Comparison of ENCODE assay signal across 8 mouse cellular contexts in genomic region chr7:15982729-15983407, GRCm38 (mm10). TPM values are rescaled to one million over a fixed set of nuclear protein-coding genes. Genes with fewer than 3 reads are reported as not detected.
DNase-seq lines count a peak whose midpoint lies in the region; ATAC-seq lines count a peak whose summit lies in the region.

No protein-coding gene starts in this region.

- no peaks in the 10 kb centered on the region for H3K27me3 ChIP-seq in intestine, embryonic 16.5 days (replicated peaks; ENCODE audit: control insufficient read depth, insufficient read depth, low read length)
- H3K27me3 ChIP-seq in intestine, embryonic 15.5 days (replicated peaks): no peaks in the 10 kb centered on the region

- peaks cover 14% of the 10 kb centered on the region for H3K36me3 ChIP-seq in intestine, embryonic 16.5 days (ENCODE audit: control insufficient read depth, insufficient read depth, low read length)
- H3K36me3 ChIP-seq in intestine, embryonic 15.5 days: peaks cover 23% of the 10 kb centered on the region

- no peak overlapping the region for H3K9ac ChIP-seq in intestine, embryonic 16.5 days (ENCODE audit: low read depth, low read length)
- H3K9ac ChIP-seq in intestine, embryonic 15.5 days: no peak overlapping the region

- no peak overlapping the region for H3K4me2 ChIP-seq in intestine, embryonic 16.5 days (ENCODE audit: low read depth, low read length)
- no peak overlapping the region for H3K4me2 ChIP-seq in intestine, embryonic 15.5 days (replicated peaks)

- H3K4me1 ChIP-seq in intestine, embryonic 16.5 days (ENCODE audit: control insufficient read depth, insufficient read depth, low read length): 0 out of 2 replicates have a peak, but pooled peaks cover 2% of the 10 kb centered on the region
- no peaks in the 10 kb centered on the region for H3K4me1 ChIP-seq in intestine, embryonic 15.5 days (replicated peaks)

- DNase-seq in CD4-positive helper T cell, adult 2 months (ENCODE audit: low read depth, low spot score): peak; percentile 68
- DNase-seq in MEL-GATA-1-ER (ENCODE audit: extremely low read depth, low read depth): peak; percentile 39
- DNase-seq in heart, postnatal 4 days: peak; percentile 48
- peak; percentile 41 for DNase-seq in telencephalon, adult 2 months (ENCODE audit: low read depth, low spot score)
- no peak for DNase-seq in frontal cortex, postnatal 25 days (ENCODE audit: low spot score in 2 of 2)
- no peak for DNase-seq in ovary, postnatal 14 days (ENCODE audit: low spot score)

- H3K9me3 ChIP-seq in intestine, embryonic 16.5 days (ENCODE audit: control insufficient read depth, low read length): no peaks in the 10 kb centered on the region
- no peaks in the 10 kb centered on the region for H3K9me3 ChIP-seq in intestine, embryonic 15.5 days

- 37% methylated on average over 4 of the region's 4 CpGs for WGBS in intestine, embryonic 16.5 days
- 40% methylated on average over 4 of the region's 4 CpGs for WGBS in intestine, embryonic 15.5 days

- H3K27ac ChIP-seq in intestine, embryonic 16.5 days (ENCODE audit: low read length): no peak overlapping the region
- H3K27ac ChIP-seq in intestine, embryonic 15.5 days: no peak overlapping the region

- 0 out of 2 replicates have a peak, but pooled peaks have one; percentile 29 for ATAC-seq in intestine, embryonic 16.5 days
- no peak for ATAC-seq in intestine, embryonic 15.5 days

- no peak overlapping the region for H3K4me3 ChIP-seq in intestine, embryonic 16.5 days (ENCODE audit: low read length)
- H3K4me3 ChIP-seq in intestine, embryonic 15.5 days (replicated peaks): no peak overlapping the region

RNA-seq across cellular contexts. Expression of gene Ehd2, which starts 15.5 kb away (rescaled TPM):
- 48.1 and 50.9 TPM in 2 replicates for polyA plus RNA-seq in intestine, embryonic 16.5 days (2015; fragmentation: Nextera tagmentation; extraction: Ambion mirVana)
- polyA plus RNA-seq in intestine, embryonic 15.5 days (2015; fragmentation: Nextera tagmentation; extraction: Ambion mirVana): 42.3 and 50.9 TPM in 2 replicates
- total RNA-seq in heart, postnatal 4 days (2021): 100 to 1,000 TPM; 193 to 197 TPM

RNA-seq across cellular contexts. Expression of gene Nop53, which starts 37.0 kb away (rescaled TPM):
- polyA plus RNA-seq in intestine, embryonic 16.5 days (2015; fragmentation: Nextera tagmentation; extraction: Ambion mirVana): 153 and 156 TPM in 2 replicates
- polyA plus RNA-seq in intestine, embryonic 15.5 days (2015; fragmentation: Nextera tagmentation; extraction: Ambion mirVana): 161 and 174 TPM in 2 replicates
- 100 to 1,000 TPM; 139 to 142 TPM for total RNA-seq in heart, postnatal 4 days (2021)

Comparison
In these comparisons a context has a peak if more than half of its experiments do, and no peak if none do; other contexts are left out.
1. DNase-seq: peak in CD4-positive helper T cell, adult 2 months (single experiment), MEL-GATA-1-ER (single experiment), heart, postnatal 4 days (single experiment) and telencephalon, adult 2 months (single experiment); none in frontal cortex, postnatal 25 days (0 of 2) and ovary, postnatal 14 days (single experiment).